Mouse (Mus musculus) v-Abl transformed pro-B cells (cell line): ENCODE results near the gene Xxylt1.

Experiments
- in situ Hi-C, 2 experiments: fragments of 400-800 bp; cut with MboI; formaldehyde crosslinking; loops; one replicate each; pipeline ENCODE4 v1.15.1; 2025; ENCODE audit not compliant: unreplicated experiment in 2 of 2

The Xxylt1 gene

DNA sequence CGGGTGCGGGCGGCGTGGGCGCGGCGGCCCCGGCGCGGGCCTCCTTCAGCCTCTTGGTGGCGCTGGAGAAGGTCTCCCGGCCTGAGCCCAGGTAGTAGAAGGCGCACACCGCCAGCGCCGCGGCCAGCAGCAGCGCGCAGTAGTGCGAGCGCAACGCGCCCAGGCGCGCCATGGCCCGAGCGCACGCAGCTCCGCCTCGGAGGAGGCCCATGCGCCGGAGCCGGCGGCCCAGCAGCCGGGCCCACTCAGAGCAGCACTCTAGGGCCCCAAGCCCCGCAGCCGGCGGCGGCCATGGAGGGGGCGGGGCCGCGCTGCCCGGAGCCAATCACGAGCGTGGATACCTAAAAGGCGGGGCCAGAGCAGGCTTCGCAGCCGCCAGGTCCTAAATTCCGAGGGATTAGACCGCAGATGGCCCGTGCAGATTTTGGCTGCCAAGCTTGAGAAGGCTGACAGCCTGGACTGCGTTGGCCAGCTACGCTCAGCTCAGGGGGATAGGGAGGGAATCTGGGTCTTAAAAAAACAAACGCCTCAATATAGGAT, at the start of gene Xxylt1:
Gene Xxylt1, minus strand, starts transcription at position 308 of the 540 bp plus-strand sequence.
- in situ Hi-C loops, result loop anchor here in 1 of 2 experiments (5.0 kb wide), 1 partner anchor 271 kb away; no protein-coding TSS in a partner anchor

DNA sequence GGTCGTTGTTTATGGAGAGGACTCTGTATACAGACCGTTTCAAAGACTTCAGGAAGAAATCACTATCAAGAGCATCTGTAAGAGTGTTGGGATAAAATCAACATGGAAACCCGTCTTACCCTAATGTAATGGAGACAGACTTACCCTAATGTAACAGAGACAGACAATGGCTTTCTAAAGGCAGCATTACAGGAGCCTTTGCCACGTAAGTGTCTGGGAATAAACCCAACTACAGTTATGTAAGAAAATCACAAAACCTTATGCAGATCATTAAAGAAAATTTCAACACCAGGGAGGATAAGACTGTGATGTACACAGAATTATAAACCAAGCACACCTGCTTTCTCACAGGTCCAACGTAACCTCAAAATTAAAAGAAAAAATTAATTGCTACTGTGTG, 46.9 kb upstream of the Xxylt1 start:
- in situ Hi-C loops, result no loop called here

DNA sequence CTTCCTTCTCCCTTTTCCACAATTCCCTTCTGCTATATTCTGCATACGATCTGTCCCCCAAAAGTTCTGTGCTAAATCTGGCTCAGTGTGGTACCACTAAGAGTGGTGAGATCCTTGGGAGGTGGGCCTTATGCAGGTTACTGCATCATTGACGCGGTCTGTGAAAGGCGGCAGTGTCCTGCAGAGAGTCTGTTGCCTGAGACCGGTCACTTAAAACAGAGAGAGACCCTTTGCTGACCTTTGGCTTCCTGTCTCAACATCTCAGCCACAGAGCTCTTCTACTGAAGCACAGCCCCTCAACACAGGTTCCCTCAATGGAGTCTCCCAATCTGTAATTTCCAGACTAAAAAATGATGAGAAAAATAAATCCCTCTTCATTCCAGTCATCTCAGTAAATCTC, 43.8 kb upstream of the Xxylt1 start:
- in situ Hi-C loops, result no loop called here

- in situ Hi-C loops, result no loop called here
Observed at GRCm38 (mm10) chr16:31121612-31122011, 40.4 kb upstream of the Xxylt1 start.

- in situ Hi-C loops, result no loop called here
Observed at GRCm38 (mm10) chr16:31113596-31113995, 32.4 kb upstream of the Xxylt1 start.

DNA sequence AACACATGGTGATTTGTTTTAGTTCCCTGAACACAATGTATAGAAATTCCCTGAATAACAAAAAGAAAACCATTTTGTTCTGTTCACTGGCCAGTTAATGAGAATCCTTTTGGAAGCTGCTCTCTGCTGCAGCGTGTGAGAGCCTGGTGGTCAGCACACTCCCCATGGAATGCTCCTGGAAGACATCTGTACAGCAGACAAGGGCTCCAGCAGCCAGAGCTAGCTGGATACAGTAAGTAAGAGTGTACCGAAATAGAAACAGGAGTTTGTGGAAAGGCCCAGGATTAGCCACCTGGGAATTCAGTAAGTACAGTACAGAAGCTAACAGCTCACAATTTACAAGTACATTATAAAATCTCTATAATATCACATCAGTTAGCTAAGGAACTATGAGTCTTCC, 20.1 kb upstream of the Xxylt1 start:
- in situ Hi-C loops, result no loop called here

DNA sequence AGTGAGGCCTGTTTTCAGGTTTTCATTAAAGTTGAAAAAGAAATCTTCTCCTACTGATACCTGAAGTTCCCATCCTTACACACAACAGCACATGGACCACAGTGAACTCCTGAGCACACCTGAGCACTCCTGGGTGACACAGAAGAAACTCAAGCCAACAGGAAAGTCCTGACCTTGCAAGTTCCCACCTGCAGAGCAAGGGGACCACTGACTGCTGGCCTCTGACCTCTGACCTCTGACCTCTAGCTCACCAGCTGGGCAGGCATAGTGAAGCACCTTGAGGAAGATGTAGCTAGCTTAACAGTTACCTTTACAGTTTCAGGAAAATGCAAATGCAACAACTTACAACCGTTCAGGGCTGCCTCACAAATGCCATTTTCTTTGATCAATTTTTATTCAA, 18.7 kb upstream of the Xxylt1 start:
- in situ Hi-C loops, result no loop called here

GRCm38 (mm10) chr16:31094036-31094435, 12.8 kb upstream of the Xxylt1 start:
- in situ Hi-C loops, result no loop called here

- in situ Hi-C loops, result no loop called here
Observed at GRCm38 (mm10) chr16:31093186-31093585, 12.0 kb upstream of the Xxylt1 start.

DNA sequence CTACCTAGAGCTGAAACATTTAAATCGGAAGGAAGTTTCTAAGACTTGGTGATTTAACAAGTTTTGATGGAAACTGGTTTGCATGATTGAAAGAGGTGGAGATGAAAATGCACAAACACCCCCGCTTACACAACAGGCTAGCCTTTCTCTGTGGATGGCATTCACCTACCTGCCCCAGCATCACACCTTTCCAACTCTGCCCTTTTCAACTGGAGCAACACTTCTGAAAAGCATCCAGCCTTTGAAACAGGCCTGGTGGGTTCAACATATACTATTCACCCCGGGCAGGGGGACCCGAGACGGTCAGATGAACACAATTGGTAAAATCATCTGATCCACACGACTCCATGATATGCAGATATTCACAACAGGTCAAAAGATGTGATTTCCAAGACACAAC, 659 bp upstream of the Xxylt1 start:
- in situ Hi-C loops, result loop anchor here in 1 of 2 experiments (5.0 kb wide), 1 partner anchor 270 kb away; no protein-coding TSS in a partner anchor

DNA sequence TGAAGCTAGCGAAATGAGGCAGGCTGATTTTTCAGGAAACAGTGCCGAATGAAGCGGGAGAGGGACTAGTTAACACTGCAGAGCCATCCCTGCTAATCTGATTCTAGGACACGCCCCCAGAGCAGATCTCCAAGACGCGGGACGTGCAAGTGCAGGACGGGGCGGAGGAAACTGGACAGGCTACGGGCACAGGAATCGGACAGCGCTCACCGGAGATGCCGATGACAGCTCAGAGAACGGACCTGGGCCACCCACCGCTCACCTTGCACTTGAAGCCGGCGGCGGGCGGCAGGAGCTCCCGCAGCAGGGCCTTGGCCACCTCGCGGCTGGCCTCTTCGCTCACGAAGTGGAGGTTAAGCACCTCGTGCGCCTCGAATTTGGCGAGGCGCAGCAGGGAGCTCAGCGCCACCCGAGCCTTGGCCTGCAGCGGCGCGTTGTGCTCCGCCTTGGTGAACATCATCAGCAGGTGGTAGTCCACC, 620 bp downstream of the Xxylt1 start:
- in situ Hi-C loops, result loop anchor here in 1 of 2 experiments (5.0 kb wide), 1 partner anchor 272 kb away; no protein-coding TSS in a partner anchor

DNA sequence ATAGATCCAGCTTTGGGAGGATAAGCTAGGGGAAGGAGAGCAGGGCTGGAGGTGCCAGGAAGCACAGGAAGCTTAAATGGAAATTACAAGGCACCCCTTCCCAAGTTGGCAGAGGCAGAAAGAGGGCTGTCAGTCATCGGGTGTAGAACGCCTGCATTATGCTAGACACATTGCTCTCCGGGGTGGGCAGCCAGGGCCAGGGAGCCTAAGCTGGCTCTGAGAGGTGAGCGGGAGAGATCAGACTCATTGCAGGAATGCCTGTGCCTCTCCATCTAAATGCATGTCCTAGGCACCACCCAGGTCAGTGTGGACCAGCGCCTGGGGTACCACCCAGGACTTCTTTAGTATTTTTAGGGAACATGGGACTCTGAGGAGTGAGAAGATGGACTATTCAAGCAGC, 3.8 kb downstream of the Xxylt1 start:
- in situ Hi-C loops, result loop anchor here in 1 of 2 experiments (10.0 kb wide), 3 partner anchors 403 to 823 kb away; no protein-coding TSS in a partner anchor

DNA sequence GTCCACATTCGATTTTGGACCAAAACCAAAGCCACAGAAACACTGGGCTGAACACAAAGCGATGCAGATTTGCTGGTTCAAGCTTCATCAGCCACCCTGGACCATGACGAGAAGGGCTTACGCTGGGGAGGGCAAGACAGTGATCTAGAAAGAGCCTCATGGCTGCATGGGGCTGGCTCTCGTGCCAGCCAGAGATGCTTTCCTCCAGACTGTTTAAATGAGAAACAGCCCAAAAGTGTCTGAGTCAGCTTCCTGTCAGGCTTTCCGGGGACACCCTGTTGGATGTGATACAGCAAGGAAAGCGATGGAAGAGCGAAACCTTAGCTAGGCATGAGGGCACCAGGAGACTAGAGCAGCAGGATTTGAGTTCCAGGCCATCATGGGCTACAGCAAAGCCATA, 4.8 kb downstream of the Xxylt1 start:
- in situ Hi-C loops, result loop anchor here in 1 of 2 experiments (10.0 kb wide), 3 partner anchors 402 to 822 kb away; no protein-coding TSS in a partner anchor

- in situ Hi-C loops, result loop anchor here (5.0 to 25.0 kb wide), 10 partner anchors 97 to 820 kb away; partner anchors contain the start of genes Cpn2 (in 1 of the 2) and Fam43a (in 1 of the 2)
Observed at GRCm38 (mm10) chr16:31074324-31074908, 6.8 kb downstream of the Xxylt1 start.

DNA sequence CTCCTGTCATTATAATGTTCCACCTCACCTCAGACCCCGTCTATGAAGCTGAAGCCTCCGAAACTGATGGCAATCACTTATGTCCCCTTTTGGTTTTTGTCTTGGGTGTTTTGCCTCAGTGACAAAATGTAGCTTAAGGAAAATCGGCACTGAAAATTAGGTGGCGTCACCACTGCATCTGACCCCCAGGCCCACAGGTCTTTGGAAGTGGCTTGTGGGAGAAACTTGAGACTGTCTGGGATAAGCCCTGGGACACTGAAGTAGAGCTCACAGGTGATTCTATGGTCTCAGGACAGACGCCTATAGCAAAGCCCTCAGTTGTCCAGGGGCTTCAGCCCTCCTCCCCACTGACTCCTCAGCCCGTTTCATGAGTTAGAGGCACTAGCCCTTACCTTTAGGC, 9.5 kb downstream of the Xxylt1 start:
- in situ Hi-C loops, result loop anchor here (5.0 to 25.0 kb wide), 10 partner anchors 94 to 817 kb away; partner anchors contain the start of genes Cpn2 (in 1 of the 2) and Fam43a (in 1 of the 2)

DNA sequence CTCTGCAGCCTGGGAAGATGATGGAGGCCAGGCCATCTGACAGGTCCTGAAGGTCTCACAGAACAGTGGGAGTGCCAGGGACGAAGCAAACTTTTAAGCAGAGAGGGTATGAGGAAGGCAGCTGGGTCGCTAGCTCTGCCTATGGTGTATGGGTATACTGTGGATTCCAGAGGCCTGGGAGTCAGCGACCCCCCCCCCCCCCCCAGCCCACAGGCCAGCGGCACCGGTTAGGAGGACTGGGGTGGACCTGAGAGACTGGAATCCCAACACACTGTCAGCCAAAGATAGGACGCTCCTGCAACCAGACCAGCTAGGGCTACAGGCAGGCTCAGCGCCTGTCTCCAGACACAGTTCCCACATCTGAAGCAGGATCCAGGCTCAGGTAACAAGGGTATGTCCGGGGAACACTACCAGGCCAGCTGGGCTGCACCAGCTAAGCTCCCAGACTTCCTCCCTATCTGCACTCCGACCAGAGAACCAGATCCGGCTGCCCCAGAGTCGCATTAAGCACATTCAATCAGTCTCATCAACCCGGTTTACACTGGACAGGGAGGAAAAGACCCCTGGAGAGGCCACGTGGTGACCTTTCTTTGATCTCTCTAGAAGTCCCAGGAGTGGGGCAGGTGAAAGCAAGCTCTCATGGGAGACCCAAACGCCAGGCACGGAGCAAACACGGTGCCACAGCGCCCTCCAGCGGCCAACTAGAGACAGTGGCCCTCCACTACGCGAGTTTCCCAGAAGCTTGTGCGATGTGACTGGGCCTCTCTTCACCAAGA, 10.7 kb downstream of the Xxylt1 start:
- in situ Hi-C loops, result loop anchor here (5.0 to 25.0 kb wide), 10 partner anchors 93 to 816 kb away; partner anchors contain the start of genes Cpn2 (in 1 of the 2) and Fam43a (in 1 of the 2)

DNA sequence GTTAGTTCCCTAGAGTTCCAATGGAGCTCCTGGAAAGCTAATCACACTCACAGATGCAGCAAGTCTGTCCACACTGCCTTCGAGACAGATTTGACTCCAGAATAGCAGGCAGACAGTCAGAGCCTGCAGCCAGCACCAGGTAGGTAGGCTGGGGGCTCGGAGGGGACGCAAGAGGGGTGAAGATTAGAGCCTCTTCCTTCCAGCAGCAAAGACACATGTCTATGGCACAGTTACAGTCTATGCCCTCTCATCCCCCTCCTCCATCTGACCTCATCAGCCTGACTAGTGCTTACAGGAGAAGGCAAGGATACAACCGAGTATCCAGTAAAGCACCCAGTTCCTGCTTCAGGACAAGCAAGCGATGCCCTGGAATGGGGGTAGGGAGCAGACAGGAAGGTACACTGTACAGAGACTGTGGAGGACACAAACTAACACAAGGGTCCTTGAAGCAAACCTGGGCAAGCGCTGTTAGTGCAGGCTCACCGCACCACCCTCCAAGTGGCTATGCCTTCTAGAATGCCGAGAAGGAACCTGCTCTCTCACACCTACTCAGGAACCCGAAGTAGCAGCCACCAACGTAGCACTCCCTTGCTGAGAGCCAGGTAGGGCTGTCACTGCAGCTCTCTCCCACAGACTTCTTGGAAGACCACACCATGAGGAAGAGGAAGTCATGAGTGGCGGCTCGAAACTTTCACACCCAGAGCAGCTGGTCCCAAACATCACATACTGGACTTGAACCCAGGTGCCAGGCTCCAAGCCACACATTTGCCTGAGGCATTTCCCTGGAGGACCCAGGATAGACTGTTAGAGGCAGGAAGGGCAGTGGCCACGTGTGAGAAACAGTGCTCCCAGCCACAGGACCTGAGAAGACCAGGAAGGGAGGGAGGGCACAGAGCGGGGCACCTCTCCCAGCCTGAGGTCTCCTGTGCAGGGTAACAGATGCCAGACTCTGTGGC, 11.7 kb downstream of the Xxylt1 start:
- in situ Hi-C loops, result loop anchor here (5.0 to 25.0 kb wide), 11 partner anchors 82 to 815 kb away; partner anchors contain the start of genes Cpn2 (in 1 of the 2) and Fam43a (in 1 of the 2)

- in situ Hi-C loops, result loop anchor here (5.0 to 25.0 kb wide), 3 partner anchors 81 to 806 kb away; partner anchors contain the start of gene Cpn2 (in 1 of the 2)
Observed at GRCm38 (mm10) chr16:31068280-31068679, 13.0 kb downstream of the Xxylt1 start.

- in situ Hi-C loops, result loop anchor here (5.0 to 25.0 kb wide), 3 partner anchors 79 to 804 kb away; partner anchors contain the start of gene Cpn2 (in 1 of the 2)
Observed at GRCm38 (mm10) chr16:31066344-31067098, 14.7 kb downstream of the Xxylt1 start.
